Mouse (Mus musculus) heart, adult 9 months (tissue): ENCODE data around the gene Trim24.
"Not testable (repeated sequence)": the region's sequence is repeated elsewhere in the genome, so short reads cannot be mapped to it uniquely, and the experiment has no call there.

Source experiments
- DNase-seq, 2 experiments: peaks; one replicate each; pipeline ENCODE4 v3.0.0; 2022; ENCODE audit warnings: low spot score in 2 of 2

Trim24 gene

DNA sequence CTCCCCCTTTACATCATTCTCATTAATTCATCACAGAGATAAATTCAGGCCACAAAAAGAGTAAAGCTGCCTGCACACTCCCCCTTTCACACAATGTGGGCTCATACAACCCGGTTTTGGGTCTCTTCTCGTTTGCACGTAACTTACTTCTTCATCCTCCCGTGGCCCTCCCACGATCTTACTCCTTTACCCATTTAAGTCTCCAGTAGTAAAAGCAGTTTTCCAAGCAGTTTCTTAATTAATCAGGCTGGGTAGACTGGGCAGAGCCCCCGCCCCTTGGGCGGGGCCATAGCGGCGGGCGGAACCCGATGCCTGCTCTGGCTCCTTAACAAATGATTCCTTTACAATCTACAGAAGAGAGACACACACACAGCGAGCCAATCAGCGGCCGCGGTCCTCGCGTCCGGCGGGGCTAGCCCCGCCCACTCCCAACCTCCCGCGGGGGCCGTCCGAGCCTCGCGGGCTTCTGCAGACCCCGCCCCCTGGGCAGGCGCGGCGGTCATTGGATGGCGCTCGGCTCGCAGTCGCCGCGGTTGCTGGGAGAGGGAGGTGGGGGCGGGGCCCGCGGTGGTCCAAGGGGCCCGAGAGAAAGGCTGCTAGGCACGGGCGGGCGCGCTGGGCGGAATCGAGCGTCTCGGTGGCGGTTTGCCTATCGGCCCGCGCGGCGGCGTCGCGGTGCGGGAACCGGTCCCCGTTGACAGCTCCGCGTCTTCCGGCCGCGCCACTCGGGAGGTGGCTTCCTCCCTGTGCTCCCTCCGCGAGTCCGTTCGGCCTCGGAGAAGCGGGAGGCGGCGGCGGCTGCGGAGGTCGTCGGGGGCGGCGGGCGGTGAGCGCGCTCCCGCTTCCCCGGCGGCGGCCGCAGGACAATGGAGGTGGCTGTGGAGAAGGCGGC, at the start of gene Trim24:
Gene Trim24 (plus strand): TSS at position 567 of the 892 bp plus-strand sequence.
- peak; percentile 96 for DNase-seq

DNA sequence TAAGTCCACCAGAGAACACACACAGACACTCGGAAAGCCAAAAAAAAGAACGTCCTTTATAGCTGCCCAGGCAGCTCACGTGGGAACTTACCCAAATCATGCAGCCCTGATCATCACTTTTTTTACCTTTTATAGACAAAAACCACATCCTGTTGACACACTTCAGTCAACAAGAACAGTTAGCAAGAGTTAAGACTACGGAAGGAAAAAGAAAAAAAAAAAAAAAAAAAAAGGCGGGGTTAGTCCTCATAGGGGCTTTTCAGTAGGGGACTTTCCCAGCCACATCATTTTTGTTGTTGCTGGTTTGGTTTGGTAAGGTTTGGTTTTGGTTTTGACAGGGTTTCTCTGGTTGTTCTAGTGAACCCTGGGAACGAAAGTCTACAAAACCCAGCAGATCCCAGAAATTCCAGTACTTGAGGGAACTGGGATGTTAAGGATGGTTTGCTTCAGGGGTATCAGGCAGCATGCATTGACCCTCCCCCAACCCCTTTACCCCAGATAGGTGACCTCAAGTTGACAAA, 49.0 kb upstream of the Trim24 start:
- DNase-seq = no peak

DNA sequence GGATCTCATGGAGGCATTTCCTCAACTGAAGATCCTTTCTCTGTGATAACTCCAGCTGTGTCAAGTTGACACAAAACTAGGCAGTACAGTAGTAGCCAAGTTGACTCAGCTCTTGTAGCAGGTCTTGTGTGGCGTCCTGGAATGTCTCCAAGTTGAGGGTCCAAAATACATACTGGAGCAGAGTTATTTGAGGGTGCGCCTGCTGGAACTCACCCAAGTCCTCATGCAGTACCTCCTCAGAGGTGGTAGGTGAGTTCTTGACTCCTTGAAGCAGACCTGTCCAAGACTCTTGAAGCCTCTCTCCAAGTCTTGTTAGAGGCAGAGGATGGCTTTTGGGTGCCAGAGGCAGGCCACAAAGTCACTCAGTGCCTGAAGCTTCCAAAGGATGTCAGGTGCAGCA, 48.2 kb upstream of the Trim24 start:
- no peak for DNase-seq

GRCm38 (mm10) chr6:37823731-37824130, 46.9 kb upstream of the Trim24 start:
- DNase-seq = no peak

DNA sequence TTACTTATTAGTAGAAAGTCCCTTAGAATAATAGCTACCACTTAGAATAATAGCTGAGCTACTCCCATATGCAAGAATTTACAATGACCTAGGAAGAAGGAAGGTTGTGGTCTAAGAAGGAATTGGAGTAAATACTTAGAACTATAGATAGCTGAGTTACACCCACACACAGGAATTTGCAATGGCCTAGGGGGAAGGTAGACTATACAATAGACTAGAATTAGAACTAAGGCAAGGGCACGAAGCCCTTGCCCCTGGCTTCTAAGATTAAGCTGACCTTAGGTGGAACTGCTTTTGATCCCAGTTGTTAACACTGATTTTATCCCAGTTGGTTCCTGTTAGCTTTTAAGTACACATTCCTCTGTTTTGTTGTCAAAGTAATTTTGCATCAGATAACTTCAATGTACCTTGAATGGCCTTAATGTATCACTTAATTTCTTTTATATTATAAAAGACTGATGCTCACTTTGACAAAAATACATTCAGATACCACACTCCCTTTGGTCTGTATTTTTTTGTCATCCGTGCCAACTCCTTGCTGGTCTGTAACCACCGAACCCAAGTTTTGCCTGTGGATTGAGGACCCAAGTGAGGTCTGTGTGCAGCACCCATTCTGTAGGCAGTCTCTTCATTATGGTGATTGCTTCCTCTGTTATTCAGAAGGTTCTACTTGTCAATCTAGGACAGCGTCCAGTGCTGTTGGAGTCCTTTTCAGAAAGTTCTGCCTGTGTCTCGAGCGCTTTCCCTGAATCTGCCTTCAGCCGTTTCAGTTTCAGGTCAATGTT, 45.1 kb upstream of the Trim24 start:
- DNase-seq = not testable (repeated sequence)

GRCm38 (mm10) chr6:37828955-37829354, 41.7 kb upstream of the Trim24 start:
- DNase-seq = no peak

- no peak for DNase-seq
Observed at GRCm38 (mm10) chr6:37829631-37830030, 41.0 kb upstream of the Trim24 start.

- no peak for DNase-seq
Observed at GRCm38 (mm10) chr6:37833691-37834090, 36.9 kb upstream of the Trim24 start.

GRCm38 (mm10) chr6:37836951-37837565, 33.6 kb upstream of the Trim24 start:
- DNase-seq = not testable (repeated sequence)

- no peak for DNase-seq
Observed at GRCm38 (mm10) chr6:37842779-37843605, 27.6 kb upstream of the Trim24 start.

- no peak for DNase-seq
Observed at GRCm38 (mm10) chr6:37843647-37844273, 26.9 kb upstream of the Trim24 start.

GRCm38 (mm10) chr6:37844947-37845346, 25.7 kb upstream of the Trim24 start:
- not testable (repeated sequence) for DNase-seq

GRCm38 (mm10) chr6:37847531-37847930, 23.1 kb upstream of the Trim24 start:
- DNase-seq = not testable (repeated sequence)

GRCm38 (mm10) chr6:37851352-37851751, 19.3 kb upstream of the Trim24 start:
- no peak for DNase-seq

DNA sequence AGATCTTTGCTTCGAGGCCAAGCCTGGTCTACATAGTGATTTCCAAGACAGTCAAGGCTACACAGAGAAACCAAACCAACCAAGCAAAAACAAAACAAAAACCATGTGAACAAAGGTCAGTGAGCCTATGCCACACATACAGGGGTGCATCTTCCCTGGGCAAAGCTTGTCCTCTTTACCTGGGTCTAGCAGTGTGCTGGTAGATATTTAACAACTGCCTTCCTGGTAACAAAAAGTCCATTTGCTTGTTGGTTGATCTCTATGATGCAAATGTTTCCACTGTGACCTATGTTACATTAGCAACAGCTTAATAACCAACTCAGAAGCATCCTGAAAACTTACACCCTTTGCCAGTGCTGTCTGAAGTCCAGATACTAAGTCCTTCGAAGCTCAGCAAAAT, 17.3 kb upstream of the Trim24 start:
- DNase-seq = no peak

DNA sequence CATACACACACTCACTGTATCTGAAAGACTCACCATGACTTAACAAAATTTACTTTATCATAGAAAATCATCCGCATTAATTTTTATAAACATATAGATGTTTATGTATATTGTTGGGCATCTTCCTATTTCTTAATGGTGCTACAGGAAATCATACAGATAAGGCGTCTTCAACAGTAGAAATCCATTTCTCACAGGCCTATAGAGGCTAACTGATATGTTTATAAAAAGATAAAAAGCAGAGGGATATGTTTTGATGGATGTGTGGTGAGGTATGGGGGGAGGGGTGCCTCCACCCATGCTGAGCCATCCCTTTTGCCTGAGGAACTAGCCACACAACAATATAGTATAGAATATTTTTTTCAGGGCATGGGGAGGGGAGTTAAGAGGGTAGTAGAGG, 15.2 kb upstream of the Trim24 start:
- DNase-seq = no peak

DNA sequence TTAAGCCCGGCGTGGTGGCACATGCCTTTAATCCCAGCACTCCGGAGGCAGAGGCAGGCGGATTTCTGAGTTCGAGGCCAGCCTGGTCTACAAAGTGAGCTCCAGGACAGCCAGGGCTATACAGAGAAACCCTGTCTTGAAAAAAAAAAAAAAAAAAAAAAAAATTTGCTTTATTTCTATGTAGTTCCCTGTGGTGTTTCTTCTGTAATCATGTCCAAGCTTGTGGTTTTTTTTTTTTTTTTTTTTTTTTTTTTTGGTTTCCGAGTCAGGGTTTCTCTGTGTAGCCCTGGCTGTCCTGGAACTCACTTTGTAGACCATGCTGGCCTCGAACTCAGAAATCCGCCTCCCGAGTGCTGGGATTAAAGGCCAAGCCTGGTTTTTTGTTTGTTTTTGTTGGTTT, 14.3 kb upstream of the Trim24 start:
- not testable (repeated sequence) for DNase-seq

GRCm38 (mm10) chr6:37857196-37857874, 13.3 kb upstream of the Trim24 start:
- no peak for DNase-seq

DNA sequence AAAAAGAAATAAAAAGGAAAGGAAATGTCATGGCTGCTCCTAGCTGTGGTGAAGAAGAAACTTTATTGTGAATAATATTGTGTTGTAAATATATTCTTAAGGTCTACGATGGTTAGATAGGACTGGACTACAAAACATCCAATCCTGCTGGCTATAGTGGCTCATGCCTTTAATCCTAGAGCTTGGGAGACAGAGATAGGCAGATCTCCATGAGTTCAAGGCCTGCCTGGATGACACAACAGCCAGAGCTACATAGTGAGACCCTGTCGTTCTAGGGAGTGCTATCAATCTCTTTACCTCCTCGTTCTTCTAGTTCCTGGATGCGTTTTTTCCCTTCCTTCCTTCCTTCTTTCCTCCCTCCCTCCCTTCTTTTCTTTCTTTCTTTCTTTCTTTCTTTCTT, 12.5 kb upstream of the Trim24 start:
- DNase-seq = no peak

DNA sequence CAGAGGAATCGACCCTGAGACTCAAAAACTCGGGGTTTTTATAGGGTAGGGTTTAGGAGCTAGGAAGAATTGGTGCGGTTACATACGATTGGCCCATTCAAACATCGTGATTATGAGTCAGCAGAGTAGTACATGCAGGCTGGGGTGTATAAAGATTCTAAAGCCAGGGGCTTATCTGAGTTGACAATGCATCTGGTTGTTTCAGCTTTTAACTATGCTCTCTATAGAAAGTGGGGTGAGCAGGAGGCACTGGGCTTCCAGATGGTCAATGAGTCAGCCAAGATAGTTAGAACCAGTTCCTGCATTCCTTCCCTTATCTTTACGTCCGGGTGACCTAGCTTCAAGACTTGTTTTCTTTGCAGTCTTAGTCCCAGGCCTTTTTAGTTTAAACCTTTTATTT, 7.7 kb upstream of the Trim24 start:
- no peak for DNase-seq
